Comparison of ENCODE assay signal across 10 mouse cellular contexts in genomic region chr10:68128441-68128848, GRCm38 (mm10).
DNase-seq lines count a peak whose midpoint lies in the region; ATAC-seq and TF ChIP-seq lines count a peak whose summit lies in the region.
"Had no signal": no experiment of that assay in that cellular context is flagged by ENCODE, and none has a peak within 500 bp of the region (broad histone marks: within the 10 kb centered on the region; RNA-seq: fewer than 3 reads in every experiment).

No protein-coding gene starts in this region.

- intact Hi-C loops in heart, adult 2 months (cut with DNase I), result no loop called here

- no peaks in the 10 kb centered on the region for H3K27me3 ChIP-seq in lung, embryonic 14.5 days (ENCODE audit: insufficient read depth, low read length)
- no peaks in the 10 kb centered on the region for H3K27me3 ChIP-seq in heart, adult 2 months (ENCODE audit: control insufficient read depth, insufficient read depth, low read length)
- H3K27me3 ChIP-seq in intestine, embryonic 15.5 days (replicated peaks), result no peaks in the 10 kb centered on the region

- H3K4me3 ChIP-seq in lung, embryonic 14.5 days (ENCODE audit: low read depth, low read length), result no peak overlapping the region
- no peak overlapping the region for H3K4me3 ChIP-seq in lung, adult 2 months (replicated peaks; ENCODE audit: extremely low read depth, low read depth, low read length)
- H3K4me3 ChIP-seq in heart, adult 2 months, result peak overlapping the region; percentile 19; the same call in 1 of the 2 replicates
- H3K4me3 ChIP-seq in intestine, embryonic 15.5 days (replicated peaks), result no peak overlapping the region
- H3K4me3 ChIP-seq: megakaryocyte, embryonic 14.5 days had no signal

- peak; percentile 82 for DNase-seq in lung, embryonic 14.5 days
- no peak for DNase-seq in lung, adult 2 months
- DNase-seq in heart, adult 2 months, result peak; percentile 43 to 74
- DNase-seq in lung, postnatal 36 days, result peak; percentile 68
- DNase-seq in layer of hippocampus, postnatal 25 days (ENCODE audit: extremely low spot score in 1 of 2, low spot score in 1 of 2), result no peak
- no peak for DNase-seq in cerebellum, adult 9-10 months
- no peak for DNase-seq in testis, postnatal 14 days (ENCODE audit: low spot score)
- DNase-seq: thymus, postnatal 4 days had no signal

- H3K4me1 ChIP-seq in lung, embryonic 14.5 days (ENCODE audit: insufficient read depth), result peaks cover 18% of the 10 kb centered on the region
- H3K4me1 ChIP-seq in lung, adult 2 months (ENCODE audit: control insufficient read depth, insufficient read depth, low read length), result peaks cover 48% of the 10 kb centered on the region
- peaks cover 34% of the 10 kb centered on the region for H3K4me1 ChIP-seq in heart, adult 2 months (ENCODE audit: control insufficient read depth, insufficient read depth, low read length)
- no peaks in the 10 kb centered on the region; the same call in 1 of the 2 replicates for H3K4me1 ChIP-seq in intestine, embryonic 15.5 days (replicated peaks)

- peak overlapping the region; percentile 67 for H3K27ac ChIP-seq in lung, embryonic 14.5 days (ENCODE audit: low read depth)
- peak overlapping the region; percentile 86 for H3K27ac ChIP-seq in heart, adult 2 months
- H3K27ac ChIP-seq in intestine, embryonic 15.5 days, result peak overlapping the region; percentile 20; the same call in 1 of the 2 replicates

- TF ChIP-seq POLR2A in lung, adult 2 months (IDR thresholded peaks at IDR 0.05; ENCODE audit: borderline replicate concordance, extremely low read depth, low read depth, low read length), result no peak
- peak; percentile 57; the same call in 1 of the 2 replicates for TF ChIP-seq POLR2A in heart, adult 2 months (IDR thresholded peaks at IDR 0.05; ENCODE audit: insufficient read depth, low read depth, low read length)

- no peak for TF ChIP-seq CTCF in lung, embryonic 14.5 days (IDR thresholded peaks at IDR 0.05; ENCODE audit: low read depth)
- no peak for TF ChIP-seq CTCF in lung, adult 2 months (IDR thresholded peaks at IDR 0.05; ENCODE audit: insufficient read depth, low read length)
- TF ChIP-seq CTCF in heart, adult 2 months (IDR thresholded peaks at IDR 0.05), result no peak

- no peak for ATAC-seq in lung, embryonic 14.5 days (ENCODE audit: insufficient read depth)
- ATAC-seq in intestine, embryonic 15.5 days, result no peak

- peak overlapping the region; percentile 29; the same call in 1 of the 2 replicates for H3K4me2 ChIP-seq in lung, embryonic 14.5 days
- no peak overlapping the region for H3K4me2 ChIP-seq in intestine, embryonic 15.5 days (replicated peaks)

- TF ChIP-seq EP300 in heart, adult 2 months (IDR thresholded peaks at IDR 0.05; ENCODE audit: insufficient read depth, low read depth, low read length), result no peak

- 39% methylated on average over 10 of the region's 10 CpGs for WGBS in lung, embryonic 14.5 days
- 28% methylated on average over 10 of the region's 10 CpGs for WGBS in lung, adult 2 months
- WGBS in heart, adult 2 months, result 13% methylated on average over 10 of the region's 10 CpGs
- 68% methylated on average over 10 of the region's 10 CpGs for WGBS in intestine, embryonic 15.5 days

- H3K79me2 ChIP-seq in heart, adult 2 months (replicated peaks; ENCODE audit: control insufficient read depth, insufficient read depth, low read length), result peaks cover 8% of the 10 kb centered on the region

- H3K9me3 ChIP-seq in lung, embryonic 14.5 days (ENCODE audit: low read depth, low read length), result no peaks in the 10 kb centered on the region
- H3K9me3 ChIP-seq in intestine, embryonic 15.5 days, result no peaks in the 10 kb centered on the region
- H3K9me3 ChIP-seq: megakaryocyte, embryonic 14.5 days had no signal

- H3K9ac ChIP-seq in lung, embryonic 14.5 days, result no peak overlapping the region
- peak overlapping the region; percentile 48; the same call in 1 of the 2 replicates for H3K9ac ChIP-seq in heart, adult 2 months (ENCODE audit: low read depth, low read length)
- H3K9ac ChIP-seq in intestine, embryonic 15.5 days, result no peak overlapping the region

- peaks cover 55% of the 10 kb centered on the region for H3K36me3 ChIP-seq in lung, embryonic 14.5 days (ENCODE audit: insufficient read depth)
- H3K36me3 ChIP-seq in heart, adult 2 months (ENCODE audit: control insufficient read depth, insufficient read depth, low read length), result peaks cover 93% of the 10 kb centered on the region
- peaks cover 5% of the 10 kb centered on the region; the same call in 1 of the 2 replicates for H3K36me3 ChIP-seq in intestine, embryonic 15.5 days

Comparison
In these comparisons a context has a peak if more than half of its experiments do, and no peak if none do; other contexts are left out.
1. DNase-seq: peak in lung, embryonic 14.5 days (single experiment), heart, adult 2 months (2 of 2) and lung, postnatal 36 days (single experiment); none in lung, adult 2 months (single experiment), layer of hippocampus, postnatal 25 days (0 of 2), cerebellum, adult 9-10 months (single experiment) and testis, postnatal 14 days (single experiment).
2. H3K27ac ChIP-seq: peak in every context shown above with its lines; median percentile 86 in heart, adult 2 months; 67 in lung, embryonic 14.5 days; 20 in intestine, embryonic 15.5 days.